Mouse (Mus musculus): Measurements from ENCODE around the gene Ripor2.

- TF ChIP-seq CTCF (conservative IDR thresholded peaks at IDR 0.05; ENCODE audit: low read length) (no peak), POU5F1 (IDR thresholded peaks at IDR 0.05; ENCODE audit: borderline replicate concordance, low read length) (no peak), NANOG (IDR thresholded peaks at IDR 0.05; ENCODE audit: borderline replicate concordance, low read length) (no peak)
Measured at GRCm38 (mm10) chr13:24656719-24657497, 74.9 kb downstream of the Ripor2 start.
